Mouse (Mus musculus) T-helper 2 cell (primary cell): Measurements from ENCODE around the gene Rita1.

Experiments used
- in situ Hi-C: fragments of 300-600 bp; cut with MboI, MseI; formaldehyde crosslinking; loops from one replicate; pipeline ENCODE4 v1.15.1; 2025; ENCODE audit warnings: high pct_unique_total_duplicates

Gene Rita1

DNA sequence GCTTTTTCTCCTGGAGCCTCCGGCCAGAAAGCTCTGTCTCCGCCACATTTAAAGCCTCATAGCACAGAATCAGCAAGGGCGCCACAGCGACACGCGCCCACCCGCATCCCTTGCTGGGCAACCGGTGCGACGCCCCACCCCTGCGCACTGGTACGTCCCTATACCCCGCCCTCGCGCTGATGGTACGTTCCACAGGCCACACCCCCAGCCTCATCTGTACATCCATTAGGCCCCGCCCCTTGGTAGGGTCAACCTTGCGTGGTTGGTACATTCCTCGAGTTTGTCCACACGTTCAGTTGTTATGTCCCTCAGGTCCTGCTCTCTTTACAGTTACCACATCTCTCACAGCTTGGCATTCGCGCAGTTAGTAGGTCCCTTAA, at the start of gene Rita1, which contains the start of gene Ddx54:
Rita1 (minus strand) TSS at position 148 of the 380 bp plus-strand sequence.
Ddx54 (plus strand) TSS at position 298 of the 380 bp plus-strand sequence.
- in situ Hi-C loops: no loop called here

DNA sequence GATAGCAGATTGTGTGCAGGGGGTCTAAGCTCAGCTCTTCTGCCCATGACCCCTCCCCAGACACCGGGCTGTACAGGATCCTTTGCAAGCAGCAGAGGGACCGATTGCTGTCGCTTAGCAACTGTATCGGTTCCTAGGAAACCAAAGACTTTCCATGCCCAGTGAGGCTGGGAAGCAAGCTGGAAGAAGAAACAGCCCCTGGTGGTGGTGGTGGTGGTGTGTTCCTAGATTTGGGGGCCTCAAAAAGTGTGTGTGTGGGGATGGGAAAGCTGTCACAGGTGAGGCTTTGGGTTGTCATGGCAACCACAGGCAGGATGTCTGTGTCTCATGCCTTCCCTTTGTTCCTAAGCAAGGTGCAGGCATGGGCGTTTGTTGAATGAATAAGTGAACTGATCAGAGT, 48.4 kb upstream of the Rita1 start:
- in situ Hi-C loops: no loop called here

DNA sequence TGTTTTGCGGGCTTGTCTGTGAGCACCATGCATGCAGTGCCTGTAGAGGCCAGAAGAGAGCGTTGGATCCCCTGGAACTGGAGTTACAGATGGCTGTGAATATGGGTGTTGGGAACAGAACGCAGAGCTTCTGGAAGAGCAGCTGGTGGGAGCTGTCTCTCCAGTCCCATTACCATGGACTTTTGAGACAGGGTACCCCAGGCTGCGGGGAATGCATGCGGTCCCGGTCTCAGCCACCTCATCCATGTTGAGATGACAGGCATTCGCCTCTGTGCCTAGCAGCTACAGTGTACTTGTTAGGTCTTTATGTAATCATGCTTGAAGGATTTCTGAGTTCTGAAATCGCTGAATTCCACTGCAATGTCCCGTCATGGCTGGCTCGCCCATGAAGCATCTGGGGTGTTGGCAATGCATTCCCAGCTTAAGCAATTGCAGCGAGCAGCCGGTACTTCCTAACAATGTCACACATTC, 43.9 kb upstream of the Rita1 start:
- in situ Hi-C loops: no loop called here

DNA sequence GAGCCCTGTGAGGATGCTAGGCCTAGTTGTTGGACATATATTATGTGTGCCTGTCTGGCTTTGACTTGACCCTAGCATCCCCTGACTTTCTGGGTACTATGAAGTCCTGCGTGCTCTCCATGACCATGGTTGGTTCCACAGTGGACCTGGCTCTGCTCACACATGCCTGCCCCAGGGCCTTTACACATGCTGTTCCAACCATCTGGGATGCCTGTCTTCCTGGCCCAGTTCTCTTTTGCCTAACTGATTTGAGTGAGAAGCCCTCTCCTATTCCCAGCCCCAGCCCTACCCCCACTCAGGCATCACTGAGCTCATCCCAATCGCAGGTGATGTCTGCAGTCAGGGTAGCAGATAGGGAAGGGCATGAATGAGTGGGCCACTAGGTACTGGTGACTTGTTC, 41.5 kb upstream of the Rita1 start:
- in situ Hi-C loops: no loop called here

DNA sequence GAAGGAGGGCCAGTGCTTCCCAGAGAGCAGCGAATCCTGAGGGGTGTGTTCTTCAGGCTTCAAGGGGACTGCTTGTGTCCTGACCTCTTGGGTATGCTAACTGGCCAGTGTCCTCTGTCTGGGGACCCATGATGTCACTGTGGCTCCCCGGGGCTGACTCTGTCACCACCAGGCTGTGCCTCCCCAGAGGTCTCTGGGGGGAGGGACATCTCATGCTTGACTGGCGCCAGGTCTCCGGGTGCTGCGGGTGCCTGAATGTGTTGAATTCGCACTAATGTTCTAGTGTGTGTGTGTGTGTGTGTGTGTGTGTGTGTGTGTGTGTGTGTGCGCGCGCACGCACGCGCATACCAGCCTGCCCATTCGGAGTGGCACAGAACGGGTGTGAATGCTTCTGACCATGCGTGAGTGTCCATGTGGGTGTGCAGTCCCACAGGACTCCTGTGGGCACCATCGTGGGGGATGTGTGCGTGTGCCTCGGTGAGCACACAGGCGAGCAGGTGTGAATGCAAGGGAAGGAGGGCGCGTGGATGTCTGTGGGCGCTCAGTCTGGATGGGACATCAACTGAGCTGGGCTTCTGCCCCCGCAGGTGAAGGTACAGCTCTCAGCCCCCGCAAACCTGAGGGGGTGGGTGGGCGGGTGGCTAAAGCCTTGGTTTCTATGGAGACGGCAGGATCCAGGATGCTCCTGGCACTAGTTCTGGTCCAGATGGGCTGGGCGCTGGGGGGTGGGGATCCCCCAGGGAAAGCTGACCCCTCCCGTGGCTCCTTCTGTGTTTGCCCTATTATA, 40.7 kb upstream of the Rita1 start:
- in situ Hi-C loops: no loop called here

DNA sequence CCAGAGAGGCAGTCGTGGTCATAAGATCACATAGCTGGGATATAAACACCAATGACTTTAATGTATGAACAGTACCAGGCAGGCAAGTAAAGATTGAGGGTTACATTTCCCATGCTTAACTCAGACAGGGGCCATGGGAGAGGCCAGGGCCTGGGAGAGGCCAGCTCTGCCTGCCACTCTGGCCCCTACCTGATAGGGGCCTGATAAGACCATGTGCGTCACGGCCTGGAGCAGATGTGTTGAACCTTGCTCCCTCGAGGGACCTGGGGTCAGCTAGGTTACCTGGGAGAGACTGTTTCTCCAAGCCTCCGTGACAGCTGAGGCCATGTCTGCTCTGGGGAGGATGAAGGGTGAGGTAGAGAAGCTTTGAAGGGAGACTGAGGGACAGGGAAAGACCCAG, 38.8 kb upstream of the Rita1 start:
- in situ Hi-C loops: no loop called here

DNA sequence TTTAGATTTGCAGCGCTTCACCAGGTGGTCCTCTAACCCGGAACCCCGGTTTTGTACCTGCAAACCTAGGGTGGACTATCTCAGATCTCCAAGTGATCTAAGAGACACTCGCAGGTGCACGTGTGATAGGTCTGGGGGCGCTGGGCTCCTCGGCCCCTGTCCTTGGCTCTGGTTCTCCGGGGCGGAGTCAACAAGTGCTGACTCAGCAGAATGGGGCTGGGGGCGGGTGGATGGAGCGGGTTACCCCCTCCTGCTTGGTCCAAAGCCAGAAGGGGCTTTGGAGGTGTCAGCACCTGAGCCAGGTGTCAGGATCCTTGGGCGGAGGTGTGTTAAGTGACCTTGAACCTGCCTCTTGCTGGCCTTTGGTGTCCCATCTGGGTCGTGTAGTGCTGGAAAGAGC, 37.5 kb upstream of the Rita1 start:
- in situ Hi-C loops: no loop called here

DNA sequence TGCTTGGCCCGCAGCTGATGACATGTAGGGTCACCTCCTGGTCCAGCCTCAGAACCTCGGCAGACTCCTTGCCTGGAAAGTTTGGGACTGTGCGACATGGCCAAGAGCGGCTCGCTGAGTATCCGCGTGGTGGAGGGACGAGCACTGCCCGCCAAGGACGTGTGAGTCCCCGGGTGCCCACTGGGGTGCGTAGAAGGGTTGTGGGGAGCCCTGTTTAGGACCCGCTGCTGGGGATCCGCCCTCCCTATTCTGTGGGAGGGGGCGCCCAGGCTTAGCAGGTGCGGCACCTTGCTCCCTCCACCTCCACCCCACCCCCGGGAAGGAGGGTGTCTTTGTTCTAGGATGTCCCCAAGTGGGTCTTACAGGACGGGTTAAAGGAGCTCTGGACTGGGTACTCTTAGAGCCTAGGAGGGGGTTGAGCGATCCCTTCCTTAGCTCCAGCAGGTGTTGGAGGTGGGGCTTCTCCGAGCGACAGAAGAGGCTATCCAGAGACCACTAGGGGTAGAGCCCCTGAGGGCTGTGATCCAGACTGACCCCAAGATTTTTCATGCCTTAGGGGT, 37.1 kb upstream of the Rita1 start:
- in situ Hi-C loops: no loop called here

DNA sequence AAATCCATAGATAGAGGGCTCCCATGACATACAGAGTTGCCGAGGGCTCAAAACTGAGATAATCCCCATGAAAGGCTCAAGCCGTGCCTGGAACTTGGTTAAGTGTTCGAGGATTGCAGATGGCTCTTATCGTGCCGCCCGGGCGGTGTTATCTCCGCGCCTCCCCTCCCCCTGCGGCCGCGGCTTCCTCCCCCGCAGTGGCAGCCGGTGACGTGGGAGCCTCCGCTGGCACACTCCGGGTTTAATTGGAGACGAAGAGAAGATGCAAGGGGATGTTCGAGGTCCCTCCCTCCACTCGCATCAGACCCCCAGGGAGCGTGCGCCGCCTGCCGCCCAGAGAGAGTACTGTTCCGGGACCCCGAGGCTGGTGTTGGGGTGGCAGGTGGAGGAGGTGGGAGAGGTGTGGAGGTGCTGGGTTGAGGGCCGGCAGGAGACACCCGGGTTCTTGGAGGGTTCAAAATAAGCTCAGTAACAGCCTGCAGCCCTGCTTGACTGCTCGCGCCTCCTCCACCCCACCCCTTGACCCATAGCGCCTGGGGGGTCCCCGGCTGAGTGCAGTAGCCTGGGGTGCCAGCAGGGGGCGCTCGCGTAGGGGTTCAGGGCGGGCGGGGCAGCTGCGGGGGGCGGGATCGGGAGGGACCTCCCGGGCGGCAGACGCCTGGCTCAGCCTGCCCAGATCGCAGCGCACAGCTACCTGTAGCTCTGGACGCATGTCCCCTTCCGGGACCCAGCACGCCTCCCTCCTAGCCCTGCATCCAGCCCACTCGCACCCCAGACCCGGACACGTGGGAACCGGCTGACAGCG, 36.4 kb upstream of the Rita1 start, which contains the start of gene Rasal1:
Rasal1 (plus strand) TSS at position 244 of the 805 bp plus-strand sequence.
- in situ Hi-C loops: no loop called here

DNA sequence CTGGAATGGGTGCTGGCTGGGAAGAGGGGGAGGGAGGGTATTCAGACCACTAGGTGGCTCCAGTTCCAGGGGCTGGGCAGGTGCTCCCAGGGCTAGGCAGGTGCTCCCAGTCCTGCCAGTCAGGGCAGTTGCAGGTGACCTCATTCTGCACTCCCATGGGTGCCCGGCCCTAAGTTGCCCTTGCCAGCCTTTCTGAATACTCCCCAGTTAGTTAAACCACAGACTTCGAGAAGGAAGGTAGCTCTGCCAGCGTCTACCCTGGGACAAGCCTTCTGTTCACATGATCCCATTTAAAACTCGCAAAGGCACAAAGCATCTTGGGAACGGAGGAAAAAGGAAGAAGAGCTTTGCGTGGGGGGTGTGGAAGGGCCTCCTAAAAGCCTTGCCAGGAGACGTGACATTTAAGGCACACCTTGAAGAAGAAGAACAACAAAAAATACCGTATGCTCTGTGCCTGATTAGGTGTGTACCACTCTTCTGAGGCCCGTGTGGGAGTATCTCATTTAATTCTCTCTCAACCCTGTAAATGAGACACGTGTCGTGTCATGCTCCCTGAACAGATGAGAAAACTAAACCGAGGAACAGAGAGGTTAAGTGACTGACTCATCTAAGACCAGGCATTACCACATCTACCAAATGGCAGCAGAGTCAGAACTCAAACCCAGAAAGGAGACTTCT, 35.6 kb upstream of the Rita1 start:
- in situ Hi-C loops: no loop called here

DNA sequence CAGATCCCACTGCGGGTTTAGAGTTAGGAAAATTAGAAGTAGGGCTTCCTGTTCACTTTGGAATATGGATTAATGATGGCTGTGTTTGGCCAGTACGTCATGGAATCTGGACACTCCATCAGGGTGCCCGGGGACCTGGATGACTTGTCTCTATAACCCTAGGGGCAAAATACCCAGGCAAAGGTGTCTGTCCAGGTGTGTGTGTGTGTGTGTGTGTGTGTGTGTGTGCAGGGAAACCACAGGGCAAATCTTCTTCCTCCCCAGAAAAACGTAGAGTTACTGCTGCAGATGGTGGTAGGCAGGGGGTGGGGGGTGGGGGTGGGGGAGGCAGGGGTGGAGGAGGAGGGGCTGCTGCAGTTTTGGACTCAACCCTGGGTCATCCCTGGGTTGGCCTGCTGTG, 35.0 kb upstream of the Rita1 start:
- in situ Hi-C loops: no loop called here

DNA sequence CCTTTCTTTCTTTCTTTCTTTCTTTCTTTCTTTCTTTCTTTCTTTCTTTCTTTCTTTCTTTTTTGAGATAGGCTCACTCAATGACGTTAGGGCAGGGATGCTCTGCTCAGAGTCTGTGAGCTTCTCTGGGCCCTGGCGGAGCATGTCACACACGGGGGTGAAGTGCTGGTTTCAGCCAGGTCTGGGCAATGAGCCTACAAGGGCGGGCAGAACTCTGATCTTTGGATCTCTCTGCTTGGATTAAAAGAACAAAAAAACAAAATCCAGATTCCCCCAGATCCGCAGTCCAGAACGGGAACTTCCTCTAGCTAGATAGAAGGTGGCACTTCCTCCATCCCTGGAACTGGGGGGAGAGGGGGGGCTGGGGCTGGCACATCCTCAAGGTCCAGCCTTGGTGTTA, 33.5 kb upstream of the Rita1 start:
- in situ Hi-C loops: no loop called here

DNA sequence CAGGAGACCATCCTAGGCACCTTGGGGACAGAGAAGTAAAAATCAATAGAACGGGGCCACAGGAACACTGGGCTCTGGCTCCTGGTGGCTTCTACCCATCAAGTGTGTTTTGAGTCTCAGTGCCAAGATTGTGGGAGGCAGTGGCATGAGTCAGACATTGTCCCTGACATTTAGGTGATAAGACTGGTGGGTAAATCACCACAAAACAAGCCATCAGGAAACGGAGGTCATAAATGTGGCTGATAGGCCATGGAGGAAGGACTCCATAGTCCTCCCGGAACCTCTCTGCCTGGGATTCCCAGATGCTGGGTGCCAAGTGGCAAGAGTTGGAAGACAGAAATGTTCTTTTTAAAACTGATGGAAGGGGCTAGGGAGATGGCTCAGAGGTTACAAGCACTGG, 31.8 kb upstream of the Rita1 start:
- in situ Hi-C loops: no loop called here

DNA sequence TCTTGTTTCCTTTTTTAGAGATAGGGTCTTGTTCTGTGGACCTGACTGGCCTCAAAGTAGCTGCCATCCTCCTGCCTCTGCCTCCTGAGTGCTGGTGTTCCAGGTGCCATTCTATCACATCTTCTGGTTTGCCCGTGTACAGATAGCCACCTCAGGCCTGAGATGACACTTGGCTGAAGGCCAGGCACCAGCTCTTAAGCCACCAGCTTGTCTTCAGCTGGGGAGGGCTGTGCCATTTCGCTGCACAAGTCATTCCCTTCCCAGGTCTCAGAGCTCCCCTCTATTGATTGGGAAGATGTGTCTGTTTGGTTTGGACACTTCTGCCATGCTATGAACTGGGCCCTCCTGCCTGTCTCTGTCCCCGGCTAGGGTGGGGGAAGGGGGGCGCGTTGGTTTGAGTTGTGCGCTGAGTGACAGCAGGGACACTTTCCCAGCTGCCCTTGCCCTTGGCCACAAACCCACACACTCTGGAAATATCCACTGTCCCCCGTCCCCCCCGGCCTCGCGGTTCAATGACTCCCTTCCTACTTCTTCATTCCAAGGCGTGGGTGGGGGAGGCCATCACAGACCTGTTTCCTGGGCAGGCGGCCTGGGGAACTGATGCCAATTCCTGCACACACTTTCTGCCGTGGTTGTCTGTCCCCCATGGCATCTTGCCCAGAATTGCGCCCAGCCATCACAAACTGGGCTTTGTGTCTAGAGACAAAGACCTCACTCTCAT, 31.1 kb upstream of the Rita1 start:
- in situ Hi-C loops: no loop called here

DNA sequence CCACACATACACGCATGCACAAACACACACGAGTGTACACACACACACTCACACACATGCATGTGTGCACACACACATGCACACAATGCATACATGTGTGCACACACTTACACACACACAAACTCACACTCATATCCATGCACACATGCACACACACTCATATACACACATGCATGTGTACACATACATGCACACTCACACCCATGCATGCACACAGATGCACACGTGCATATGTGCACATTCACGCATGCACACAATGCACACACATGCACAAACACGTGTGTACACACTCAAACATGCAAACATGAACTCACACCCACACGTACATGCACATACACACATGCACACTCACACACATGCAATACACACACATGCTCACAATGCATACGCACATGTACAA, 27.7 kb upstream of the Rita1 start:
- in situ Hi-C loops: no loop called here

DNA sequence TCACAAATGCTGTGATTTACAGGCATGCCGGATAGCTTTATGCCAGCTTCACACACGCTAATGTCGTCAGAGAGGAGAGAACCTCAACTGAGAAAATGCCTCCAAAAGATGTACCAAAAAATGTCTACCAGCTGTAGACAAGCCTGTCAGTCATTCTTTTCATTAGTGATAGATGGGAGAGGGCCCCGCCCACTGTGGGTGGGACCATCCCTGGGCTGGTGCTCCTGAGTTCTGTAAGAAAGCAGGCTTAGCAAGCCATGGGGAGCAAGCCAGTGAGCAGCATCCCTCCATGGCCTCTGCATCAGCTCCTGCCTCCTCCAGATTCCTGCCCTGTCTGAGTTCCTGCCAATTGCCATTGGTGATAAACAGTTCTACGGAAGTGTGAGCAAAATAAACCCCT, 23.2 kb upstream of the Rita1 start:
- in situ Hi-C loops: no loop called here

DNA sequence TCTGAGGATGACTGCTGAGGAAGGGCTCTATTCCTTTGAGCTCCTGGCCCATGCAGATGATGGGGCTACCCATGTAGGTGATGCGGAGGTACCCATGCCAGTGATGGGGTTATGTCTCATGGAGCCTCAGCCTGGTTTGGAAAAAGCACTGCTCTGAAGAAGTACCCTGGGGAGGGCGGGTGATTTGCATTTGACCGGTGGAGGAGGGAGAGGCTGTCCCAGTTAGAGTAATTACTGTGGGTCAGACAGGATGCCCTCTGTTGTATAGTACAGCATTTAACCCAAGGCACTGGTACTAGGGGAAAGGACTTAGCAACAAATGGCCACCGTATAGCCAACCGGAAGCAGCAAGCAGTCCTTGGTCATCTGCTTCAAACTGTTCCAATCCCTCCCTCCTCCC, 22.5 kb upstream of the Rita1 start:
- in situ Hi-C loops: no loop called here

DNA sequence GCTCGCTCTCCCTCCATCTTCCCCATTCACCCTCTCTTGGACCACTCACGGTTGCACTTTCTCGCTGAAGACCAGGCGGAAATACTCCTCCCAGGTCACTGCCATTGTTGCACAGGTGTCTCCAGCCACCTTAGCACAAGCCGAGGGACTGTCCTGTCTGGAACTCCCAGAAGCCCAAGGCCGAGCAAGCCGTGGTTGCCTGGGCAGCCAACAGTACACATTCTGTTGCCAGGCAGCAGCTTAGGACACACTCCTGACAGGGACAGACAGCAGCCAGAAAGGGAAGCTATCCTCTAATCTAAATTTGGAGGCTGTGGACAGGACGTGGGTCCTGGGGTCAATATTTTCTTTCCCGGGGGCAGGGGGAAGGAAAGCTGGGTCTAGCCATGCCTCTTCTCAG, 21.7 kb upstream of the Rita1 start, which contains the start of gene Cfap73:
Cfap73 (minus strand) TSS at position 105 of the 400 bp plus-strand sequence.
- in situ Hi-C loops: no loop called here

DNA sequence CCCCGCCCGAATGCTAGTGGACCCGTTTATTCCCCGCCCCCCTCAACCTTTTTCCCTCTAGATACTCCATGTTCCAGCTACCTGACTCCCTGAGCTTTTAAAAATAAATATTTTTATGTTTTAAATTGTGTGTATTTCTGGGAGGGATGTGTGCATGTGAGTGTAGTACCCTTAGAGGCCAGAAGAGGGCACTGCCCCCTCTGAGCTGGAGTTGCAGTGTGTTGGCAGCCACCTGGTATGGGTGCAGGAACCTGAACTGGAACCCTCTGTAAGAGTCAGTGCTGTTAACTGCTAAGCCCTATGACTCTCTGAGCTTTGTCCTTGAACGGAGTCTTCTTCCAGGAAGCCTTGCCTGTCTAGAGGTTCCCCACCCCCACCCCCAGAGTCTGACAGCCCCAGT, 19.5 kb upstream of the Rita1 start:
- in situ Hi-C loops: no loop called here

DNA sequence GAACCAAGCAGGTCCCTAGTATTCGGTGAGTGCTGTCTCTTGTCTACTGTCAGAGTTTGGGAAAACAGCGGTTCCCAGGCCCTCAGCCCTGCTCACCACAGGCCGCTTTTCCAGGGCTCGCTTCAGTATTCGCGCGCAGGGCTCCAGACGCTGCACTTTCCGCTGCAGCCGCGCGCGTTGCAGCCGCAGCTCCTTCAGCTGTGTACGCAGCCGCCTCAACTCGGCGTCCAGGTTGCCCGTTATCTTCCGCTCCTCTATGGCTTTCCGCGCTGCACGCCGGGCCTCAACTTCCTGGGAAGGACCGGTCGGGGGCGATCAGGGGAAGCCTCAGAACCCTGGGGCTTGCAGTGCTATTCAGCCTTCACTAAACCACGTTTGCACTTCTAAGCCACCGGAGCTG, 18.7 kb upstream of the Rita1 start:
- in situ Hi-C loops: no loop called here

DNA sequence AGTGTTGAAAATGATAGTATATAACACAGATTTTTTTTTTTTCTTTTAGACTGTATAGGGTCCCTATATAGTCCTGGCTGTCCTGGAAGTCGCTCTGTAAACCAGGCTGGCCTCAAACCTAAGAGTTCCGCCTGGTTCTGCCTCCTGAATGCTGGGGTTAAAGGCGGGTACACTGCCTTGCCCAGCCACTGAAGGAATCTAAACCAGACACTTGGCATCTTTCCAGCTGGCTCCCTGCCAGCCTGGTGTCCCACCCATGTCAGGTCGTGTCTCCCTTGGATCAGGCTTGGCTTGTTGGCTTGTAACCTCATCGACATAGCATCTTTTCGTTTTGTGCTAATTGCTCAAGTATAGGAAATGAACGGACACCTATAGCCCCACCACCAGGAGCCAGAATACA, 16.2 kb upstream of the Rita1 start:
- in situ Hi-C loops: loop anchor here (5.0 kb wide), 1 partner anchor 39 kb away; no protein-coding TSS in a partner anchor
